Mouse (Mus musculus) hindbrain, embryonic 14.5 days (tissue): ENCODE results near the gene Gria4. TPM values are rescaled to one million over a fixed set of nuclear protein-coding genes. Genes with fewer than 3 reads are reported as not detected.

Experiments used
- ATAC-seq: fragments of 200-750 bp; cut with Nextera tagmentation; 2 replicates; pipeline ENCODE4 v1.8.0; 2017; ENCODE audit warnings: moderate number of reproducible peaks, mild to moderate bottlenecking, moderate TSS enrichment, moderate library complexity; ENCODE audit not compliant: low FRiP score
- DNase-seq: peaks from one replicate; pipeline ENCODE4 v3.0.0-alpha.2; 2015; ENCODE audit warnings: low spot score
- H3K27ac ChIP-seq: fragments of 300-500 bp; sonication (generic); 2 replicates; pipeline ENCODE4 v1.5.1; 2014; ENCODE audit warnings: mild to moderate bottlenecking, moderate library complexity
- H3K27me3 ChIP-seq: fragments of 300-500 bp; sonication (generic); 2 replicates; pipeline ENCODE4 v1.6.1; 2014; ENCODE audit warnings: mild to moderate bottlenecking, low read length, mixed read lengths; ENCODE audit not compliant: control insufficient read depth, insufficient read depth
- H3K36me3 ChIP-seq: fragments of 300-500 bp; sonication (generic); replicated peaks from 2 replicates; pipeline ENCODE4 v1.6.1; 2014; ENCODE audit not compliant: control insufficient read depth, insufficient read depth
- H3K4me1 ChIP-seq: fragments of 300-500 bp; sonication (generic); replicated peaks from 2 replicates; pipeline ENCODE4 v1.6.1; 2014; ENCODE audit warnings: antibody characterized with exemption, low read length, mixed read lengths; ENCODE audit not compliant: control insufficient read depth, insufficient read depth
- H3K4me2 ChIP-seq: fragments of 300-500 bp; sonication (generic); replicated peaks from 2 replicates; pipeline ENCODE4 v1.6.1; 2014; ENCODE audit warnings: mild to moderate bottlenecking, moderate library complexity
- H3K4me3 ChIP-seq: fragments of 300-500 bp; sonication (generic); replicated peaks from 2 replicates; pipeline ENCODE4 v1.5.1; 2014; ENCODE audit warnings: mild to moderate bottlenecking, low read length
- H3K9ac ChIP-seq: fragments of 300-500 bp; sonication (generic); 2 replicates; pipeline ENCODE4 v1.6.1; 2014
- H3K9me3 ChIP-seq: fragments of 300-500 bp; sonication (generic); 2 replicates; pipeline ENCODE4 v1.6.1; 2016; ENCODE audit warnings: low read length; ENCODE audit not compliant: control insufficient read depth
- WGBS: fragments of 180-500 bp; shearing (Covaris S2); extraction: QIAGEN DNeasy Blood & Tissue Kit; methylation state at CpG from one replicate; pipeline ENCODE4 v1.1.7; 2014; 5-methylcytosine and 5-hydroxymethylcytosine counted together
- polyA plus RNA-seq: library from polyadenylated mRNA; unstranded; fragments of >200 nt; fragmentation: Nextera tagmentation; extraction: Ambion mirVana; gene quantifications from 2 replicates; pipeline ENCODE4 v1.2.1, GENCODE M21; 2014

The Gria4 gene
- polyA plus RNA-seq, 1 experiment from 2014 or later, result 48.7 TPM

DNA sequence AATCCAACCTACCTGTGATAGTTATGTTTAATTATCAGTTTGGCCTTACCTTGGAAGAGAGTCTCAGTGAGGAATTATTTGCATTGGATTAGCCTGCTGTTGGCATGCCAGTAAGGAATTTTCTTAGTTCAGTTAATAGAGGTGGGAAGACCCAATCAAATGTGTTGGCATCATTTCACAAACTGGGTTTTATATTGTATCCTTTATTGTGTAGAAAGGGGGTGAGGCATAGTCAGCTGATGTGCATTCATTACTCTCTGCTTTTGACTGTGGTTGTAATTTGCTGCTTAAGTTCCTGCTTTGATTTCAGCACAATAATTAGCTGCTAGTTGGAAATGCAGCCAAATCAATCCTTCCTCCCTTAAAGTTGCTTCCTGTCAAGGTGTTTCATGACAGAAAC, 83.7 kb downstream of the Gria4 start:
- no peak overlapping the region for H3K4me2 ChIP-seq
- DNase-seq, result no peak
- no peak for ATAC-seq
- no peak overlapping the region for H3K4me3 ChIP-seq
- H3K27me3 ChIP-seq, result no peaks in the 10 kb centered on the region
- no peak overlapping the region for H3K27ac ChIP-seq
- no peaks in the 10 kb centered on the region for H3K36me3 ChIP-seq
- no peak overlapping the region for H3K9ac ChIP-seq
- no peaks in the 10 kb centered on the region for H3K9me3 ChIP-seq
- H3K4me1 ChIP-seq, result no peaks in the 10 kb centered on the region

DNA sequence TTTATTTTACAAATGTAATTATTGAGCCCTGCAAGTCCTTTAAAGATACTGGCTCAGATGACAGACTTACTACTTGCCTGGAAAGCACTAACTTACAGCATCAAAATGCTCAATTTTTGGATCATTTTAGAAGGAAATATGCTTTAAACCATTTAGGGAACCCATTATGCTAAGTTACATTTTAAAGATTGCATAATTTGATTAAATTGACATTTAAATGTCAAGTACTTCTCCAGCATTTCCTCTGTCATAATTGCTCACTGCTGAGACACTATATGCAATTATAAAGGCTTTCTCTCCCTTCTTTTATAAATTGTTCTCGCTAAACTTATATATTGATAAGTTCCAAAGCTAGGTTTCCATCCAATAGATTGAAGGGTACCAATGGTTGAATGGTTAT, 108.9 kb downstream of the Gria4 start:
- no peaks in the 10 kb centered on the region for H3K27me3 ChIP-seq
- ATAC-seq, result no peak
- H3K4me2 ChIP-seq, result no peak overlapping the region
- no peak for DNase-seq
- H3K9me3 ChIP-seq, result no peaks in the 10 kb centered on the region
- H3K36me3 ChIP-seq, result no peaks in the 10 kb centered on the region
- H3K9ac ChIP-seq, result no peak overlapping the region
- H3K4me1 ChIP-seq, result no peaks in the 10 kb centered on the region
- H3K4me3 ChIP-seq, result no peak overlapping the region
- 83% methylated on average over 1 of the region's 1 CpGs for WGBS
- H3K27ac ChIP-seq, result no peak overlapping the region

DNA sequence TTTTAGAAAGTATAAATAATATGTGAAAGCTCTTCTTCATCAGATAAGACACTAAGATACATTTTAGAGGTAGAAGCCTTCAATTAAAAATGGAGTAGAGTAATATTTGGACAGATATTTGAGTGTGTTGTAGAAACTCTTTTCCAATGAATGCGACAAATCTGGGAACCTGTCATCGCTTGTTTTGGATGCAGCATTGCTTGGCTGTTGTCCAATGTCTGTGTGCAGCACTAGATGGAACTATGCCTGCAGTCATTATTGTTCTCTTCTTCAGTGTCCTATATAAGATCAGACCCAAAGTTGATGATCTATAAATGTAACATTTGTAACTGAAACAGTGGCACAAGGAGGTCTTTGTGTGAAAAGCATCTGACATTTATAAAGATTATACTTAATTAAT, 115.8 kb downstream of the Gria4 start:
- DNase-seq, result no peak
- no peaks in the 10 kb centered on the region for H3K4me1 ChIP-seq
- H3K4me2 ChIP-seq, result no peak overlapping the region
- H3K27me3 ChIP-seq, result no peaks in the 10 kb centered on the region
- no peak overlapping the region for H3K9ac ChIP-seq
- no peak for ATAC-seq
- 74% methylated on average over 2 of the region's 2 CpGs for WGBS
- no peaks in the 10 kb centered on the region for H3K36me3 ChIP-seq
- H3K27ac ChIP-seq, result no peak overlapping the region
- H3K4me3 ChIP-seq, result no peak overlapping the region
- H3K9me3 ChIP-seq, result no peaks in the 10 kb centered on the region

DNA sequence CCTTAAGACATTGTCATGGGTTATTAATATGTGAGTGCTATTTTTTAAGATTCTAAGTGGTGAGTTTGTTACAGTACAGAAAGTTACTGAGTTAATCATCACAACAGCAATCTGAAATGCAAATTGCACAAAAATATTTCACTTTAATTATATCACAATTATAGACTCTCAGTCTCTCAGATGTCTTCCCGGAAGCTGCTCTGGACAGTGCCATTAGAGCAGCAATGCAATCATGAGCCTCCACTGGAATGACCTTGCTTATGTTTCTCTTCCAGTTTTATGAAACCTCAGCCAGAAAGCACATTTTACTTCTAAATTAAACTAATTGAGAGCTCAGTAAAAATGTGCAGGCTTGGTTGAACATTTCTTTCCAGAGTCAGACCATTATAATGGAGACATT, 116.9 kb downstream of the Gria4 start:
- no peak overlapping the region for H3K27ac ChIP-seq
- no peaks in the 10 kb centered on the region for H3K27me3 ChIP-seq
- no peak for DNase-seq
- H3K9me3 ChIP-seq, result no peaks in the 10 kb centered on the region
- H3K4me1 ChIP-seq, result no peaks in the 10 kb centered on the region
- H3K4me2 ChIP-seq, result no peak overlapping the region
- no peak overlapping the region for H3K9ac ChIP-seq
- WGBS, result 96% methylated on average over 1 of the region's 1 CpGs
- no peaks in the 10 kb centered on the region for H3K36me3 ChIP-seq
- no peak for ATAC-seq
- no peak overlapping the region for H3K4me3 ChIP-seq

DNA sequence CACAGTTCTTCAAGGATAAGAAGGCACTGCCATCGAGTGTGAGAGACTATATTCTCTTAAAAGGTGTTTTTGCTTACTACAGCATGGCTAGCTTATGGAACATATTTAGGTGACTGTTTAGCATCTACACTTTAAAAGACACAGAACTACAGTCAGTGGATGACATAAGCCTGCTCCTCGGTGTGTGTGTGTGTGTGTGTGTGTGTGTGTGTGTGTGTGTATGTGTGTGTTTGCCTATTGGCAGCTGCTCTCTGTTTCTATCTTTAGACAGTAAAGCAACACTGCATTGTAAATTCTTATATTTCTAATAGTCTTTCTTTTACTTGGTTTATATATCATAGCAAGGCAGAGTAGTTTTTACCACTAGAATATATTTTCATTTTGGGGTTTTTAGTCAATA, 130.3 kb downstream of the Gria4 start:
- H3K4me1 ChIP-seq, result no peaks in the 10 kb centered on the region
- no peaks in the 10 kb centered on the region for H3K36me3 ChIP-seq
- DNase-seq (no peak), ATAC-seq (no peak)
- H3K27me3 ChIP-seq, result no peaks in the 10 kb centered on the region
- no peak overlapping the region for H3K4me2 ChIP-seq
- H3K4me3 ChIP-seq, result no peak overlapping the region
- H3K27ac ChIP-seq, result no peak overlapping the region
- H3K9me3 ChIP-seq, result no peaks in the 10 kb centered on the region
- H3K9ac ChIP-seq, result no peak overlapping the region
- 88% methylated on average over 2 of the region's 2 CpGs for WGBS

DNA sequence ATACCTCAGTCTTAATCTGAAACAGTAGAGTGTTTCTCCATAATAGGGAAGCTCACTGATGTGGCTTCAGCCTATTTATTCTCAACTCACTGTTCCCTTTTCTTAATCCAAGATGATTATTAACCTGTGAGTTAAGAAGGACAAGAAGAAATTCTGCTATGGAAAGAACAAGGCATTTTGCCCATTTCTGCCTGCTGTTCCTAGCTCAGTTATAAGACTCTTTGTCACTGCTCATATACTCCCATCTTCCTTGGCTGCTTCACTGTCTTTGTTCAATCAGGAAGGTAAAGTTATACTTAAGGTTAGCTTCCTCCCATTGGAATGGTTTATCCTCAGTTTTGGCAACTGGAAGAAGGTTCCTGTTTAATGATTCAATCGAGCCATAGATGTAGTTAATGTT, 133.6 kb downstream of the Gria4 start:
- H3K4me2 ChIP-seq, result no peak overlapping the region
- H3K27me3 ChIP-seq, result no peaks in the 10 kb centered on the region
- no peak overlapping the region for H3K9ac ChIP-seq
- ATAC-seq, result no peak
- H3K27ac ChIP-seq, result no peak overlapping the region
- no peaks in the 10 kb centered on the region for H3K4me1 ChIP-seq
- 85% methylated on average over 1 of the region's 1 CpGs for WGBS
- no peaks in the 10 kb centered on the region for H3K36me3 ChIP-seq
- no peaks in the 10 kb centered on the region for H3K9me3 ChIP-seq
- no peak overlapping the region for H3K4me3 ChIP-seq
- no peak for DNase-seq

DNA sequence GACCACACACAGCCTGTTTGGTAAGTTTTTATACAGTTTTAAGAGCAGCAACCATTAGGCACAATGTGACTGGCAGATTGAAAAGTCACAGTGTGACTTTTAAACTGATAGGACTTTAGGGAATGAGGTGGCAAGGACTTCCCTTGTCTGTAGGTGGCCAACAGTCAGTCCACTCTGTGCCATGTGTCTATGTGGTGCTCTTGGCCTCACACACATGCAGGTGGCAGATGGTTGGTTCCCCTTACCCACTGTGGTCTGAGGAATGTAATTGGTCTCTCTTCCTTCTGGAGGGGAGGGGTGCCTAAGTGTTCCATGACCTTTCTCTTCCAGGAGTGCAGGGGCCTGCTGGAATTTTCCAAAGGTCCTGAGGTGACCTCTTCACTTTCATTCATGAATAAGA, 137.1 kb downstream of the Gria4 start:
- no peak overlapping the region for H3K27ac ChIP-seq
- H3K9me3 ChIP-seq, result no peaks in the 10 kb centered on the region
- H3K36me3 ChIP-seq, result no peaks in the 10 kb centered on the region
- no peaks in the 10 kb centered on the region for H3K4me1 ChIP-seq
- ATAC-seq, result no peak
- no peak overlapping the region for H3K4me2 ChIP-seq
- DNase-seq, result no peak
- H3K4me3 ChIP-seq, result no peak overlapping the region
- no peak overlapping the region for H3K9ac ChIP-seq
- H3K27me3 ChIP-seq, result no peaks in the 10 kb centered on the region

DNA sequence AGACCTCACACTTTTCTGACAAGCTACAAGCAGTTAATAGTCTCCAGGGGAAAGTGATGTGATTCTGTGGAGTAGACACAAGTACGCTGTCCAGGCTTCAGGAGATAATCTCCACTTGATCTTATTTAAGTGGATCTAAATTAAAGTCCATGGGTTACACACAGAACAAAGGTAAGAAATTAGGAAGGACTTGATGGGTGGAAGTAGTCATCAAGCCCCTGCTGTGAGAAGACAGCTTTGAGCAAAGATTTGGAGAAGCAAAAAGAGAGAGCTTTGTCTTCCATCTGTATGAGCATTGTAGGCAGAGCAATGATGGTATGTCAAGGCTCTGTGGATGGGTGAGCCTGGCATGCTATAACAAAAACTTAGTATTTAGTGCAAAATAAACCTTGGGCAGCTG, 141.7 kb downstream of the Gria4 start:
- H3K4me3 ChIP-seq, result no peak overlapping the region
- H3K27me3 ChIP-seq, result no peaks in the 10 kb centered on the region
- H3K4me2 ChIP-seq, result no peak overlapping the region
- H3K27ac ChIP-seq, result no peak overlapping the region
- no peak overlapping the region for H3K9ac ChIP-seq
- 68% methylated on average over 1 of the region's 1 CpGs for WGBS
- no peaks in the 10 kb centered on the region for H3K4me1 ChIP-seq
- ATAC-seq, result no peak
- H3K9me3 ChIP-seq, result no peaks in the 10 kb centered on the region
- DNase-seq, result no peak
- no peaks in the 10 kb centered on the region for H3K36me3 ChIP-seq

- Histone ChIP-seq H3K4me1 (no peaks in the 10 kb centered on the region), H3K27ac (no peak overlapping the region), H3K4me3 (no peak overlapping the region), H3K4me2 (no peak overlapping the region), H3K9me3 (no peaks in the 10 kb centered on the region), H3K27me3 (no peaks in the 10 kb centered on the region), H3K36me3 (no peaks in the 10 kb centered on the region), H3K9ac (no peak overlapping the region)
- 78% methylated on average over 2 of the region's 2 CpGs for WGBS
- no peak for DNase-seq
- no peak for ATAC-seq
Measured at GRCm38 (mm10) chr9:4639192-4639900, 156.7 kb downstream of the Gria4 start.

DNA sequence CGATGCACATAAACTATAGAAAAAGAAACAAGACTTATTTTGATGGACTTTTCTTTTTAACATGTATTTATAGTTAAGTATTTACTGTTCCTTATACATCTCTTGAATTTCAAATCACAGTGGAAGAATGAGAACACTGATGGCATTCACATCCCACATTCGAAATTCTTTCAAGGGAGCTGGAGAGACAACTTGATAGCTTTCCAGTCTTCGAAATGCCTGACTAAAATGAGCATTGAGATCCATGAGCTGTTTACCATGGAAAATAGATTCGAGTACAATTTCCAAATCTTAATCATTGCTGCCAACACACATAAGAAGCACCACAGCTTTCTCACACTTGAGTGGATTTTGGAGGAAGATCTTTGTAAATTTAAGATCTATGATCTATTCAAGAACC, 164.1 kb downstream of the Gria4 start:
- DNase-seq (no peak), ATAC-seq (no peak)
- Histone ChIP-seq H3K9ac (no peak overlapping the region), H3K27ac (no peak overlapping the region), H3K4me2 (no peak overlapping the region), H3K4me1 (no peaks in the 10 kb centered on the region), H3K27me3 (no peaks in the 10 kb centered on the region), H3K9me3 (no peaks in the 10 kb centered on the region), H3K36me3 (no peaks in the 10 kb centered on the region), H3K4me3 (no peak overlapping the region)
- WGBS, result 84% methylated on average over 4 of the region's 4 CpGs
